In the genomic region with DNA sequence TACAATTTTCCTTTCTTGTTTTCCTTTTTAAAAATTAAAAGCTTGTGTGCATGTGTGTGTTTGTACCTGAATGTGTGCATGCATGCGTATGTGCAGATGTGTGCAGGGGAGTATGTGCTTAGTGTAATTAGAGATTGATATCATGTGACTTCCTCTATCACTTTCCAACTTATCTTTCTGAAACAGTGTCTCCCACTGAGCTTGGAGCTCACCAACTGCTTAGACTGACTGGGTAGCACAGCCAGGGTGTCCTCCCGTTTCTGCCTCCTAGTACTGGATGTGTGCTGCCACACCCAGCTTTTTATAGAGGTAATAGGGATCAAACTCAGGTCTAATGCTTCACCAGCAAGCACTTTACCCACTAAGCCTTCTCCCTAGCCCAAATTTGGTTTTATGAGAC, we compare ENCODE assay signal across 23 mouse cellular contexts.
"Had no signal": no experiment of that assay in that cellular context is flagged by ENCODE, and none has a peak within 500 bp of the region (broad histone marks: within the 10 kb centered on the region; RNA-seq: fewer than 3 reads in every experiment).

No protein-coding gene starts in this region.

- H3K9ac ChIP-seq: liver, embryonic 15.5 days; lung, embryonic 15.5 days; midbrain, embryonic 12.5 days; neural tube, embryonic 13.5 days; neural tube, embryonic 15.5 days had no signal

- ATAC-seq: lung, postnatal 0 days; midbrain, embryonic 16.5 days had no signal

- H3K9me3 ChIP-seq: liver, embryonic 15.5 days; lung, embryonic 15.5 days; megakaryocyte, embryonic 14.5 days; midbrain, embryonic 10.5 days; midbrain, embryonic 12.5 days; neural tube, embryonic 13.5 days; neural tube, embryonic 15.5 days had no signal

- H3K27me3 ChIP-seq: liver, embryonic 15.5 days; lung, embryonic 15.5 days; megakaryocyte, embryonic 14.5 days; midbrain, embryonic 12.5 days; neural tube, embryonic 13.5 days; neural tube, embryonic 15.5 days had no signal

- H3K27ac ChIP-seq: liver, embryonic 15.5 days; lung, embryonic 15.5 days; macrophage; midbrain, embryonic 10.5 days; midbrain, embryonic 12.5 days; neural tube, embryonic 13.5 days; neural tube, embryonic 15.5 days had no signal

- DNase-seq: lung, adult 2 months; lung, postnatal 14 days; lung, postnatal 36 days; midbrain, embryonic 14.5 days; retina, postnatal 1 day; right cerebral cortex, adult 18-20 months; right cerebral cortex, postnatal 25 days; right cerebral cortex, postnatal 4 days; spleen, adult 18-20 months; thymus, adult 18-20 months; thymus, postnatal 14 days; thymus, postnatal 36 days had no signal

- H3K36me3 ChIP-seq: lung, embryonic 15.5 days; neural tube, embryonic 15.5 days had no signal

- H3K4me1 ChIP-seq: lung, embryonic 15.5 days; midbrain, embryonic 10.5 days; midbrain, embryonic 12.5 days; neural tube, embryonic 13.5 days; neural tube, embryonic 15.5 days had no signal

- H3K4me3 ChIP-seq: liver, embryonic 15.5 days; lung, embryonic 15.5 days; megakaryocyte, embryonic 14.5 days; midbrain, embryonic 10.5 days; midbrain, embryonic 12.5 days; myocyte; neural tube, embryonic 13.5 days; neural tube, embryonic 15.5 days had no signal

- H3K4me2 ChIP-seq: liver, embryonic 15.5 days; lung, embryonic 15.5 days; midbrain, embryonic 12.5 days; neural tube, embryonic 13.5 days; neural tube, embryonic 15.5 days had no signal
